Mouse (Mus musculus): ENCODE data around the gene Fgf12.

DNA sequence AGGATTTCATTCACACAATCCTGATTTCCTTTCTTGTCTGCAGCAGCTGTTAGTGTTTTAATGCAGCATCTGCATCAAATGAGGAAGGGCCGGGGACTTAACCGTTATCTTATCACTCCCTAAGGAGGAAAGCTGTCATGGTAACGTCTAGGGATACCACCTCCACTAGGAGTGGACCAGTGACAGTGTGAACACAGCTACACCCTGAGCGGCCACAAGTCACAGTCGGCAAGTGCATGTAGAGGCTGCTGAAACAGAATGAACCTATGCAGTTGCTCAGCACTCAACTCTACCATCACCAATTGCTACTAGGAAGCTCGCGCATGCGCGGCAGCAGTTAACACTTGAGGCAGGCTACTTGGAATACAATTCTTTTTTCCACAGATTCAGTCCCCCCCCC is 161.3 kb downstream of the Fgf12 start:
- TF ChIP-seq POLR2A (IDR thresholded peaks at IDR 0.05; ENCODE audit: insufficient read depth, low read length) = no peak
- no peak for TF ChIP-seq CTCF (IDR thresholded peaks at IDR 0.05; ENCODE audit: low read depth, low read length)
- TF ChIP-seq EP300 (IDR thresholded peaks at IDR 0.05; ENCODE audit: insufficient read depth, low read depth, low read length) = no peak

Measured in ES-Bruce4 (cell line).